Comparison of ENCODE assay signal across 23 mouse cellular contexts in the genomic region with DNA sequence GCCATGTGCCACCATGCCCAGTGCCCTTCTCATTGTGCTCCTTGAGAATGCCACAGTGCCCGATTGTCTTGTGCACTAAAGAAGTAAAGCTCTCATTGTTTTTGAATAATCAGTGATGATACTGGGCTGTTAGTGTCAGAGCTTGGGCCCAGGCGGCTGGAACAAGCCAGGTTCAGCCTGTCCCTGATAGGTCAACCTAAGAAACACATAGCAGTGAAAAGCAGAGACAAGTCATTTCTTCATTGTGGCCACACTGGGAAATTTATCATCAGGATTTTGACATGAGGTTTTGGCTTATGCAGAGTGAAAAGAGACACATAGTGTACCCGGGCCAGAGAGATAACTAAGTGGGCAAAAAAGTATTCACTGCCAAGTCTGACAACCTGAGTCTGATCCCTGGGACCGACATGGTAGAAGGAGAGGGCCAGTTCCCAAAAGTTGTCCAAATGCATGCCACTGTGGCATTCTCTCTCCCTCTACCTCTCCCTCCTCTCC. TPM values are rescaled to one million over a fixed set of nuclear protein-coding genes. Genes with fewer than 3 reads are reported as not detected.
DNase-seq lines count a peak whose midpoint lies in the region; ATAC-seq and TF ChIP-seq lines count a peak whose summit lies in the region.
"Had no signal": no experiment of that assay in that cellular context is flagged by ENCODE, and none has a peak within 500 bp of the region (broad histone marks: within the 10 kb centered on the region; RNA-seq: fewer than 3 reads in every experiment).

No protein-coding gene starts in this region.

- H3K4me2 ChIP-seq in heart, postnatal 0 days (ENCODE audit: low read depth, low read length), result no peak overlapping the region
- H3K4me2 ChIP-seq: embryonic facial prominence, embryonic 12.5 days; embryonic facial prominence, embryonic 15.5 days; heart, embryonic 13.5 days; hindbrain, embryonic 14.5 days had no signal

- peak; percentile 47 for ATAC-seq in heart, postnatal 0 days (ENCODE audit: insufficient read depth, low read depth)
- ATAC-seq: activated CD4-positive, CD25-positive, alpha-beta regulatory T cell, adult 4 months; forebrain, embryonic 14.5 days; forebrain, postnatal 0 days; hindbrain, postnatal 0 days; inflammation-experienced regulatory T-cells, adult 6 months; intestine, embryonic 16.5 days had no signal

- TF ChIP-seq CTCF in heart, postnatal 0 days (IDR thresholded peaks at IDR 0.05; ENCODE audit: low read depth), result no peak

- H3K27me3 ChIP-seq in heart, postnatal 0 days (ENCODE audit: control insufficient read depth, insufficient read depth, low read length), result no peaks in the 10 kb centered on the region
- no peaks in the 10 kb centered on the region for H3K27me3 ChIP-seq in heart, embryonic 10.5 days (ENCODE audit: insufficient read depth, poor library complexity, severe bottlenecking)
- H3K27me3 ChIP-seq: embryonic facial prominence, embryonic 12.5 days; embryonic facial prominence, embryonic 15.5 days had no signal

- peak; percentile 94 for DNase-seq in heart, adult 11 months
- DNase-seq in heart, postnatal 36 days, result no peak
- DNase-seq in heart, postnatal 0 days (ENCODE audit: low spot score), result no peak
- DNase-seq in heart, embryonic 10.5 days (ENCODE audit: low spot score), result no peak
- DNase-seq in testis, postnatal 14 days (ENCODE audit: low spot score), result peak; percentile 64
- no peak for DNase-seq in testis, postnatal 10 days (ENCODE audit: low spot score)
- DNase-seq: adrenal gland, adult 8-10 months; adrenal gland, postnatal 25 days; cerebellum, adult 18-20 months; cerebellum, adult 9-10 months; cerebellum, postnatal 14 days; forebrain, postnatal 0 days; gastrocnemius, adult 2 months; gastrocnemius, postnatal 14 days had no signal

- H3K9me3 ChIP-seq in heart, postnatal 0 days (replicated peaks; ENCODE audit: control insufficient read depth, low read length), result no peaks in the 10 kb centered on the region
- no peaks in the 10 kb centered on the region for H3K9me3 ChIP-seq in heart, embryonic 10.5 days
- H3K9me3 ChIP-seq: embryonic facial prominence, embryonic 12.5 days; embryonic facial prominence, embryonic 15.5 days; heart, embryonic 13.5 days had no signal

- no peak overlapping the region for H3K4me3 ChIP-seq in heart, postnatal 0 days (ENCODE audit: low read depth, low read length)
- no peak overlapping the region for H3K4me3 ChIP-seq in heart, embryonic 10.5 days
- H3K4me3 ChIP-seq: embryonic facial prominence, embryonic 12.5 days; embryonic facial prominence, embryonic 15.5 days; gastrocnemius, adult 2 months; heart, embryonic 13.5 days had no signal

- intact Hi-C loops in heart, postnatal 36 days (cut with DNase I), result no loop called here

- H3K9ac ChIP-seq in heart, postnatal 0 days (replicated peaks; ENCODE audit: low read depth, low read length), result no peak overlapping the region
- H3K9ac ChIP-seq: embryonic facial prominence, embryonic 12.5 days; embryonic facial prominence, embryonic 15.5 days; forebrain, postnatal 0 days; heart, embryonic 13.5 days; hindbrain, embryonic 14.5 days had no signal

- H3K27ac ChIP-seq in heart, postnatal 0 days (ENCODE audit: low read depth), result no peak overlapping the region
- H3K27ac ChIP-seq in heart, embryonic 10.5 days, result no peak overlapping the region
- H3K27ac ChIP-seq: embryonic facial prominence, embryonic 12.5 days; embryonic facial prominence, embryonic 15.5 days; gastrocnemius, adult 2 months; heart, embryonic 13.5 days; hindbrain, embryonic 14.5 days; hindbrain, postnatal 0 days had no signal

- H3K4me1 ChIP-seq in heart, postnatal 0 days (ENCODE audit: control insufficient read depth, insufficient read depth), result 0 out of 2 replicates have a peak, but pooled peaks cover 8% of the 10 kb centered on the region
- no peaks in the 10 kb centered on the region for H3K4me1 ChIP-seq in heart, embryonic 10.5 days
- H3K4me1 ChIP-seq: embryonic facial prominence, embryonic 12.5 days had no signal

- TF ChIP-seq EP300 in heart, postnatal 0 days (IDR thresholded peaks at IDR 0.05; ENCODE audit: low read depth), result no peak

- 36% methylated on average over 4 of the region's 4 CpGs for WGBS in heart, postnatal 0 days
- 75% methylated on average over 4 of the region's 4 CpGs for WGBS in heart, embryonic 10.5 days

- no peaks in the 10 kb centered on the region for H3K36me3 ChIP-seq in heart, postnatal 0 days (replicated peaks; ENCODE audit: control insufficient read depth, insufficient read depth, low read length)
- H3K36me3 ChIP-seq in heart, embryonic 10.5 days, result no peaks in the 10 kb centered on the region
- H3K36me3 ChIP-seq: embryonic facial prominence, embryonic 12.5 days; embryonic facial prominence, embryonic 15.5 days; heart, embryonic 13.5 days had no signal

RNA-seq across cellular contexts. Expression of a gene that starts 7.7 kb away (rescaled TPM):
- total RNA-seq in heart, postnatal 36 days (2021), result 100 to 1,000 TPM; 254 to 268 TPM
- 92.5 and 111 TPM in 2 replicates for total RNA-seq in heart, postnatal 0 days (2014; rRNA removed; ENCODE audit: low replicate concordance)
- polyA plus RNA-seq in heart, postnatal 0 days (2015; fragmentation: Nextera tagmentation; extraction: Ambion mirVana), result 293 and 300 TPM in 2 replicates
- 430 and 475 TPM in 2 replicates for polyA plus RNA-seq in heart, embryonic 10.5 days (2016; fragmentation: Nextera tagmentation; extraction: Ambion mirVana)

RNA-seq across cellular contexts. Expression of a gene that starts 40.6 kb away (rescaled TPM):
- 10 to 100 TPM; 14.4 to 17.7 TPM for total RNA-seq in heart, postnatal 36 days (2021)
- 12.8 and 34.4 TPM in 2 replicates for total RNA-seq in heart, postnatal 0 days (2014; rRNA removed; ENCODE audit: low replicate concordance)
- 7.6 and 8.3 TPM in 2 replicates for polyA plus RNA-seq in heart, postnatal 0 days (2015; fragmentation: Nextera tagmentation; extraction: Ambion mirVana)
- 5.6 and 7.0 TPM in 2 replicates for polyA plus RNA-seq in heart, embryonic 10.5 days (2016; fragmentation: Nextera tagmentation; extraction: Ambion mirVana)
- polyA plus RNA-seq: activated CD4-positive, CD25-positive, alpha-beta regulatory T cell, adult 4 months; inflammation-experienced regulatory T-cells, adult 6 months had no signal

Comparison
In these comparisons a context has a peak if more than half of its experiments do, and no peak if none do; other contexts are left out.
1. DNase-seq: peak in heart, adult 11 months (single experiment) and testis, postnatal 14 days (single experiment); none in heart, postnatal 36 days (0 of 2), heart, postnatal 0 days (single experiment), heart, embryonic 10.5 days (single experiment) and testis, postnatal 10 days (single experiment).